Mouse (Mus musculus) A20 (cell line): Measurements from ENCODE around the gene Rgl2.

Experiments
- DNase-seq: peaks from one replicate; pipeline ENCODE4 v3.0.0-alpha.2; 2011; ENCODE audit warnings: low read depth, low spot score

Rgl2 gene

DNA sequence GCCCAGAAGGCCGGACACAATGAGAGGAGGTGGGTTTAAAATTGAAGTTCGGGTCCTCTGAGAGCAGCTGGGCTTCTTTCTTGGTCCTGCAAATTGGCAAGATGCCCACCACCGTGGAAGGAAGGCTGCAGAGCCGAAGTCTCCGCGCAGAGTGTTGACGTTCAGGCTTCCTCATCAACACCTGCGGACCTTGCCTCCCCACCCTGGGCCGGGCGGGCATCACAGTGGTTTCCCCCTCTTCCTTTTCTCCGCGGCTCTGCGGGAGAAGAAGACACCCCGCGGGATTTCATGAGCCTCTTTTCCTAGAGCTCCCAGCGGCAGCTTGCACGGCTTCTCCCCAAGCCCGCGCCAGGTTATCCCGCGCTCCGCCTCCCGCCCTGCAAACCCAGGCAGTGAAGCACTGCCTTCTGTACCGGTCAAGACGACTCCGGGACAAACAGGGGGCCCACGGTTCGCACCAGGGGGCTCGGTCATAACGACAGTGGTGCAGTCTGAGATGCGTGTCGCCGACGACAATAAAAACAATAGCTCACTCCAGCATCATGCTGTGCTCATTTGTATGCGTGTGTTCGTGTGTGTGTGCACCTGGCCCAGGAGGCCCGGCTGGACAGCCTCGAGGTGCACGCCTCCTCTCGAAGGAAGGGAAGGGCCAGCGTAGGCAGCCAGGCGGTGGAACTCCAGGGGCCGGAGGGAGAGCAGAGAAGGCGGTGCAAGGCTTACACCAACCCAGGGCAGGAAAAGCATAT is 20.8 kb upstream of the Rgl2 start:
- DNase-seq = peak; percentile 81

DNA sequence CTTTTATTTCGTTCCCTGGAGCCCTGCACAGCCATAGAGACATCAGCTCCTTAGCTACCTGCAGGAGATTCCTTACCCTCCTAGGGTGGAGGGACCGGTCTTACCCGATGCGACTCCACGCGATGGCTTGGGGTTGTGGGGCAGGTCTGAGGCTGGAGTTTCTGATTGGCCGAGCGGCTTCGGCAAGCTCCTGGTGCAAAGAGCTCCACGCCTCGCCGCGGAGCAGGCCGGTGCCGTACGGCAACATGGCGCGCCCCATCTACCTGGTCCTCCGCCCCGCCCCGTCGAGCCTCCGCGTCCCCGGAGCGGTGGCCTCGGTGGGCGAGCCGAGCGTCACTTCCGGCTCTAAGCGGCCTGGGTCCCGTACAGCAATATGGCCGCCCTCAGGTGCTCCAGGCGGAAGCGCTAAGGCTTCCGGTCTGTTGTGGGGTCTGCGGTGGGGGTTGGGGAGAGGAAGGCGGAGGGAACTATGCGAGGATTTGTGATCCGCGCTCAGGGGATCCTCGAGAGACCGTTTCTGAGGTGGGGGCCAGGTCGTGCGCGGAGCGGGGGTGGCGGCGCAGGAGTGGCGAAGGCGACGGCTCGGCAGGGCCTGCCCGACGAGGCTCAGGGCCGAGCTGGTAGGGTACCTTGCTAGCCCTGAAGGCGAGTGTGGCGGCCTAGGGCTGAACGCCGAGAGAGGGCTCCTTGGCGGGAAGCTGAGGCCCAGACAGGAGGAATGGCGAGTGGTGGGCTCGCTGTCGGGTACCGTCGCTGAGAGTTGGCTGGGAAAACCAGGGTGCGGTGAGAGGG is 20.1 kb upstream of the Rgl2 start, which contains the start of gene Daxx:
Daxx (plus strand) TSS at position 338 of the 792 bp plus-strand sequence.
- peak; percentile 100 for DNase-seq

DNA sequence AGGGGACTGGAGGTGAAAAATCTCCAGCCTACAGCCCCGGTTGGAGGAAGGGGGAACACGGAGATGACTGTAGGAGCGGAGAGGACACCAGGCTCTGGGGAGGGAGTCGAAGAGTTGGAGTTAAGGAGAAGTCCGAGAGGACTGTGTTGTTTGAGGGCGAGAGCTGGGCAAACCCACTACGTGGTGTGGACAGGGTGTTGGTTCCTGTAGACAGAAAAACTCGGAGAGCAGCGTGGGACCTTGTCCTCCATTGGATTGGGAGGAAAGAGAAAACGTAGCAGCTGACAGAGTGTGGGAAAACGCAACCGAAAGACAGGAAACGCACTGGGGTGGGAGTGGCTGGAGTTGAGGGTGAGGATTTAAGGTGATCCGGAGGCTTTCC is 19.5 kb upstream of the Rgl2 start:
- no peak for DNase-seq

DNA sequence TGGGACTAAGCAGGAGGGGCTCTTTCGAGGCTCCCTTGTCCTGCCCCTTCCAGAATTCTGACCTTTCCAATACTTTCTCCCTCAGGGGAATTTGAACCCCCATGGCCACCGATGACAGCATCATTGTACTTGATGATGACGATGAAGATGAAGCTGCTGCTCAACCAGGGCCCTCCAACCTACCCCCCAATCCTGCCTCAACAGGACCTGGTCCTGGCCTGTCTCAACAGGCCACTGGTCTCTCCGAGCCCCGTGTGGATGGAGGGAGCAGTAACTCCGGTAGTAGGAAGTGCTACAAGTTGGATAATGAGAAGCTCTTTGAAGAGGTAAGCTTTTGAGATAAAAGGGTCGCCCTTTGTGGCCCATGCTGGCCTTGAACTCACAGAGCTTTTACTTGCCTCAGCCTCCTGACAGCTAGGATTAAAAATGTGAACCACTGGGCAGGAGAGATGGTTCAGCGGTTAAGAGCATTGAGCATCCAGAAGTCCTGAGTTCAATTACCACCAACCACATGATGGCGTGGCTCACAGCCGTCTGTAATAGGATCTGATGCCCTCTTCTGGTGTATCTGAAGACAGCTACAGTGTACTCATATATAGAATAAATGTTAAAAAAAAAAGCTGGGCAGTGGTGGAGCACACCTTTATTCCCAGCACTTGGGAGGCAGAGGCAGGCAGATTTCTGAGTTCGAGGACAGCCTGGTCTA is 18.8 kb upstream of the Rgl2 start:
- DNase-seq = peak; percentile 74

DNA sequence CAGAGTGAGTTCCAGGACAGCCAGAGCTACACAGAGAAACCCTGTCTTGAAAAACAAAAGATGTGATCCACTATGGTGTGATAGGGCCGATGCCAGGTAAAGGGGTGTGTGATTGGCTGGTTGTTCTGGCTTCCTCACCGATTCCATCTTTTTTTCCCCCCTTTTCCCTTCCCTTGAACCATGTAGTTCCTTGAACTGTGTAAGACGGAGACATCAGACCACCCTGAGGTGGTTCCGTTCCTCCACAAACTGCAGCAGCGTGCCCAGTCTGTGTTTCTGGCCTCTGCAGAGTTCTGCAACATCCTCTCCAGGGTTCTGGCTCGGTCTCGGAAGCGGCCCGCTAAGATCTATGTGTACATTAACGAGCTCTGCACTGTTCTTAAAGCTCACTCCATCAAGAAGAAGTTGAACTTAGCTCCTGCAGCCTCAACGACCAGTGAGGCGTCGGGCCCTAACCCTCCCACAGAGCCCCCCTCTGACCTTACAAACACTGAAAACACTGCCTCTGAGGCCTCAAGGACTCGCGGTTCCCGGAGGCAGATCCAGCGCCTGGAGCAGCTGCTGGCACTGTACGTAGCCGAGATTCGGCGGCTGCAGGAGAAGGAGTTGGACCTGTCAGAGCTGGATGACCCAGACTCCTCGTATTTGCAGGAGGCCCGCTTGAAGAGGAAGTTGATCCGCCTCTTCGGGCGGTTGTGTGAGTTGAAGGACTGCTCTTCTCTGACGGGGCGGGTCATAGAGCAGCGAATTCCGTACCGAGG is 18.1 kb upstream of the Rgl2 start:
- DNase-seq = no peak

DNA sequence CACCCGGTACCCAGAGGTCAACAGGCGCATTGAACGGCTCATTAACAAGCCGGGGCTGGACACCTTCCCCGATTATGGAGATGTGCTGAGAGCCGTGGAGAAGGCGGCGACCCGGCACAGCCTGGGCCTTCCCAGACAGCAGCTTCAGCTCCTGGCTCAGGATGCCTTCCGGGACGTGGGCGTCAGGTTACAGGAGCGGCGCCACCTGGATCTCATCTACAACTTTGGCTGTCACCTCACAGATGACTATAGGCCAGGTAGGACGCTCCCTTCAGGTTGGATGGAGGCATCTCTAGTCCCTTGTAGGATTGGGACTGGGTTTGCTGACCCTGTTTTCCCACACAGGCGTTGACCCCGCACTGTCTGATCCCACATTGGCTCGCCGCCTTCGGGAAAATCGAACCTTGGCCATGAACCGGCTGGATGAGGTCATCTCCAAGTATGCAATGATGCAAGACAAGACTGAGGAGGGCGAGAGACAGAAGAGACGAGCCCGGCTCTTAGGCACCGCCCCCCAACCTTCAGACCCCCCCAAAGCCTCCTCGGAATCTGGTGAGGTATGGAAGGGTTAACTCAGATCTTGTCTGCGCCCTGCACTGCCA is 17.4 kb upstream of the Rgl2 start:
- no peak for DNase-seq

DNA sequence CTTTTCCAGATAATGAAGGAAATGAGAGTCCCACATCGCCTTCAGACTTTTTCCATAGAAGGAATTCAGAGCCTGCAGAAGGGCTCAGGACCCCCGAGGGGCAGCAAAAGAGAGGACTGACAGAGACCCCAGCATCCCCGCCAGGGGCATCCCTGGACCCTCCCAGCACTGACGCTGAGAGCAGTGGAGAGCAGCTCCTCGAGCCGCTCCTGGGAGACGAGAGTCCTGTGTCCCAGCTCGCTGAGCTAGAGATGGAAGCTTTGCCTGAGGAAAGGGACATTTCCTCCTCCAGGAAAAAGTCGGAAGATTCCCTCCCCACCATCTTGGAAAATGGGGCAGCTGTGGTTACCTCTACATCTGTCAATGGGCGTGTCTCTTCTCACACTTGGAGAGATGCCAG is 16.1 kb upstream of the Rgl2 start:
- DNase-seq = no peak

DNA sequence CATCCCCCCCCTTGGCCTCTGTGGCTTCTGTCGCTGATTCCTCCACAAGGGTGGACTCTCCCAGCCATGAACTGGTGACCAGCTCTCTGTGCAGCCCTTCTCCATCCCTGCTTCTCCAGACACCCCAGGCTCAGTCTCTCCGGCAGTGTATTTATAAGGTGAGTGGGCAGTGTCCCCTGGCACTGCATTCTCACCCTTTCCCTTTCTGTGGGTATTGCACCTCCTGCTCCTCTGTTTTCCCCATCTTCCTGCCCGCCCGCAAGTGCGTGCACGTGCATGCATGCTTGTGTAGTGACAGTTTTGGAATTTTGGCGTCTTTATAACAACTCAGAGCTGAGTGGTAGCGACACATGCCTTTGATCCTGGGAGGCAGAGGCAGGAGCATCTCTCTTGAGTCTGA is 15.4 kb upstream of the Rgl2 start:
- no peak for DNase-seq

DNA sequence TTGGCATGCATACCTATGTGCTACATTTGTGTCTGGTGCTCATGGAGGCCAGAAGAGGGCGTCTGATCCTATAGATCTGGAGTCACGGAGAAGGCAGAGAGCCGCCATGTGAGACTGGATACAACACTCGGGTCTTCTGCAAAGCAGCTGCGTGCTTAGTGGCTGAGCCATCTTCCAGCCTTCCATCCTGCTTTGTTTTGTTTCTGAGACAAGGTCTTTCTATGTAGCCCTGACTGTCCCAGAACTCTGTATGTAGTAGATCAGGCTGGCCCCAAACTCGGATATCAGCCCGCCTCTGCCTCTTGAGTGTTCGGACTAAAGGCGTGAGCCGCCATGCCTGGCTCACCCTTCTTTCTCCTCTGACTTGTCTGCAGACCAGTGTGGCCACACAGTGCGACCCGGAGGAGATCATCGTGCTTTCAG is 14.4 kb upstream of the Rgl2 start:
- no peak for DNase-seq

DNA sequence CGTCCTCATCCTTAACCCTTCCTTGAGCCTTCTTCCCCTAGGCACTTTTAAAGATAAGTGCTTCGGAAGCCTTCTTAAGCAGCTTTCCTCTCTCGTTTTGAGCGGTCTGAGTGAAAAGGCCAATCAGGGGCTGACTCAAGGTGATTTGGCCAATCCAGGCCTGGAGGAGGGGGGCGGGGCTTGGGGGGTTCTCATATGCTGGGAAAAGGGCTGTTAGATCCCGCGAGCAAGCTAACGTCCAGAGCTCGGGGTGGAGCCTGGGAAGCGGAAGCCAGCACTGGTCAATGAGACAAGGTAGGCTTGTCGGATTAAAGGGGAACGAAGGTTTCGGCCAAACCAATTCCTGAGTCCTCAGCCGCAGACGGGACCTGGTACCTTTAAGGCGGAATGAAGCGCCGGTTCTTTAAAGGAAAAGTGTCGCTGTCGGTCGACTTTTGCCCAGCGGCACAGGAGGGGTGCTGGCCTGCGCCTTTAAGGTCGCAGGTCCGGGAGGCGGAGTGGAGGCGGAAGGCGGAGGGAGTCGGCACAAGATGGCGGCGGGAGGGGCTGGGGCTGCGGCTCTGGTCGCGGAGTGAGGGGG is 13.6 kb upstream of the Rgl2 start, which contains the start of the genes Tapbp and Zbtb22:
Tapbp (plus strand) TSS at position 229 of the 580 bp plus-strand sequence.
Zbtb22 (plus strand) TSS at position 234 of the 580 bp plus-strand sequence.
- peak; percentile 98 for DNase-seq

DNA sequence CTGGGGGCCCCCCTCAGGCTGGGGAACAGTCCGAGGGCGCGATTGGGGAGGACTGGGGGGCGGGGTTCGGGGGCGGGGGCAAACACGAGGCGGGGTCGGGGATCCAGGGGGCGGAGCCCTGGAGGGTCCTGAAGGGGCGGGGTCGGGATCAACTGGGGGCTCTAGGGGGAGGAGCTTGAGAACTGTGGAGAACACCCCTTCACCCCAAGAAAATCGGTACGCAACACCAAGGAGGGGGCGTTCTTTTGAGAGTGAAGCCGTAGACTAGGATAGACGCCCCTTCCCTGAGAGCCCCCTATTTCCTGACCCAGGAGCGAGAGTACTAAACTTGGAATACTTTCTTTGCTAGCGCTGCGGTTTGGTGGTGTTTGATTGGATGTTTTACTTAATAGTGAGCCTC is 13.0 kb upstream of the Rgl2 start:
- DNase-seq = no peak

DNA sequence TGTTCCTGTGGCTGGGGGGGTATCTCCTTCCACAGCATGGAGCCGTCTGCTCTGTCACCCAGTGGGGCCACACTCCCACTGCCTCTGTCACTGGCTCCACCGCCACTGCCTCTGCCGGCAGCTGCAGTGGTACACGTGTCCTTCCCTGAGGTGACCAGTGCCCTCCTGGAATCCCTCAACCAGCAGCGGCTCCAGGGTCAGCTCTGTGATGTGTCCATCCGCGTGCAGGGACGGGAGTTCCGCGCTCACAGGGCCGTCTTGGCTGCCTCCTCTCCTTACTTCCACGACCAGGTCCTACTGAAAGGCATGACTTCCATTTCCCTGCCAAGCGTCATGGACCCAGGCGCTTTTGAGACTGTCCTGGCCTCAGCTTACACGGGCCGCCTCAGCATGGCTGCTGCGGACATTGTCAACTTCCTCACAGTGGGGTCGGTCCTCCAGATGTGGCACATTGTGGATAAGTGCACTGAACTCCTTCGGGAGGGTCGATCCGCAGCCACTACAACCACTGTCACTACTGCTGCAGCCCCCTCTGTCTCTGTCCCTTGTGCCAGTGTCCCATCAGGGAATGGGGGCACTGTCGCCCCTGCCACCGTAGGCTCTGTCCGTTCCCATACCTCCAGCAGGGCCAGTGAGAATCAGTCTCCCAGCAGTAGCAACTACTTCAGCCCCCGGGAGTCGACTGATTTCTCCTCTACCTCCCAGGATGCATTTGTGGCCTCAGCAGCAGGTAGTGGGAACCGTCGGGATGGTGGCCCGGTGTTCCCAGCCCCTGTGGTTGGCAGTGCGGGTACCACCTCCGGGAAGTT is 12.3 kb upstream of the Rgl2 start:
- DNase-seq = no peak

DNA sequence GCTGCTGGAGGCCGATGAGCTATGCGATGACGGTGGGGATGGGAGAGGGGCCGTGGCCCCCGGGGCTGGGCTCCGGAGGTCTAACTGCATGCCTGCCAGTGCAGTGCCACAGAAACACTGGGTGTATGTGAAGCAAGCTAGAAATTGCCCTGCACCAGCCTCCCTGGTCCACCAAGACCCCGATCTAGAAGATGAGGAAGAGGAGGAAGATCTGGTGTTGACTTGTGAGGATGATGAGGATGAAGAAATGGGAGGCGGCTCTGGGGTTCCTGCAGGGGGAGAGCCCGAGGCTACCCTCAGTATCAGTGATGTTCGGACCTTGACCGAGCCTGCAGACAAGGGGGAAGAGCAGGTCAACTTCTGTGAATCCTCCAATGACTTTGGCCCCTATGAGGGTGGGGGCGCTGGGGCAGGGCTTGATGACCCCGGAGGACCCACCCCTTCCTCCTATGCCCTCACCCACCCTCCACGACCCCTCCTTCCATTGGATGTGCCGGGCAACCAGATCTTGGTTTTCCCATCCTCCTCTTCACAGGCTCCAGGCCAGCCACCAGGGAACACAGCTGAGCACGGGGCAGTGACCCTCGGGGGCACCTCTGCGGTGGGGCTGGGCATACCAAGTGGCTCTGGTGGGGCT is 11.6 kb upstream of the Rgl2 start:
- no peak for DNase-seq

DNA sequence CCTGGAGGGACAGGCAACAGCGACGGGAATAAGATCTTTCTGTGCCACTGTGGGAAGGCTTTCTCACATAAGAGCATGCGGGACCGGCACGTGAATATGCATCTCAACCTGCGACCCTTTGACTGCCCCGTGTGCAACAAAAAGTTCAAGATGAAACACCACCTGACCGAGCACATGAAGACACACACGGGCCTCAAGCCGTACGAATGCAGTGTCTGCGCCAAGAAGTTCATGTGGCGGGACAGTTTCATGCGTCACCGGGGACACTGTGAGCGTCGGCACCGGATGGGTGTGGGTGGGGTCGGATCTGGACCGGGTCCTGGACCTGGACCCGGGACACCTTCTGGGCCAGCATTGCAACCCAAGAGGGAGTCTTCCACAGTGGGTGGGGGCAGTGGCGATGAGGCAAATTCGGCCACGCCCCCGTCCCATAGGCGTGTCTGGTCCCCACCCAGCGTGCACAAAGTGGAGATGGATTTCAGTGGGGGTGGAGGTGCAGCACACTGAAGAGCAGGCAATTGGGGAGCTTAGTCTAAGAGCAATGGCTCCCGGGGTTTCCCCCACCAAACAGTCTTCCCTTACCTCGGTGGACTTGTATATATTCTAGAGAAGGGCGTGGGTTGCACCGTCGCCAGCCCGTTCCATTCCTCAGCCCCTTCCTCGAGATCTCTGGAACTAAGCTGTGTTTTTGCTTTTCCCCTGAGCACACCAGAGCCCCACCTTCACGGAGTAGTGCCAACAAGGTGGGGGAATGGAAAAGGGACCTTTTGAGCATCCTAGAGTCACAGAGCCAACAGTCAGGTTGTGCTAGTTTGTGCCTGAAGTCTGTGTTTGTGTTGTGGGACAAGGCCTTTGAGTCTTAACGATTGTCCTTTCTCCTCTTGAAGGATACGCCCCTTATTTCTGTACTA is 10.8 kb upstream of the Rgl2 start:
- no peak for DNase-seq

DNA sequence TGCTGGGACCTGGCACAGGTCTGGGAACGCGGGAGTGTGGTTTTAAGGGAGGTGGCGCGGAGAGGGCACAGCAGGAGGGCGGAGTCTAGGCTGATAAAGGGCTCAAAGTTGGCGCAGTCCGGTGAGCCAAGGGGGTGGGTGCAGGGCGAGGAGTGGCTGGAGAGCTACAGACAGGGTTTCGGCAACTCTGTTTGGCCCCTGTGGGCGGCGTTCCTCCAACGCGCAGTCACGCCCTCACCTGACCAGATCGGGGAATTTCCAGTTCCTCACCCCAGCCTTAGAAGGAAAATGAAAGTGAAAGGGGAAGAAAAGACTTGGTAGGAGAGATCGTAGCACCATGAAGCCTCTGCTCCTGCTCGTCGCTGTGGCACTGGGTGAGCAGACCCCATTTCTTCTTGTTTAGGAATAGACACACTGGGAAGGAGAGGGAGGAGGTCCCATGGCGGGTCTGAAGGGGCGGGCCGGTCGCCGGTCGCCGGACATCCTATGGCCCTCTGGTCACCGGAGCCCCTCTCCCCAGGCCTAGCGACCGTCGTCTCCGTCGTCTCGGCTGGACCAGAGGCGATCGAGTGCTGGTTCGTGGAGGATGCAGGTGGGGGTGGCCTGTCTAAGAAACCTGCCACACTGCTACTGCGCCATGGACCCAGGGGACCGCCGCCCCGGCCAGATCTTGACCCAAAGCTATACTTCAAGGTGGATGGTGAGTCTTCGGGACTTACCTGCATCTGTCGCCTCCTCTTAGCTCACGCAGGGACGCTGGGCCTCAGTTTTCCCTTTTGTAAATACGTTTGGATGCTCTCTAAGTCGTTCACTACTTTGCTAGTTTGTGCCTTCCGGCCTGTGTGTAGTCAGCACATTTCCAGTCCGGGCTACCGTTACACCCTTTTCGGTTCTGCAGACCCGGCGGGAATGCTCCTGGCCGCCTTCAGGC is 9.7 kb upstream of the Rgl2 start:
- DNase-seq = peak; percentile 97

DNA sequence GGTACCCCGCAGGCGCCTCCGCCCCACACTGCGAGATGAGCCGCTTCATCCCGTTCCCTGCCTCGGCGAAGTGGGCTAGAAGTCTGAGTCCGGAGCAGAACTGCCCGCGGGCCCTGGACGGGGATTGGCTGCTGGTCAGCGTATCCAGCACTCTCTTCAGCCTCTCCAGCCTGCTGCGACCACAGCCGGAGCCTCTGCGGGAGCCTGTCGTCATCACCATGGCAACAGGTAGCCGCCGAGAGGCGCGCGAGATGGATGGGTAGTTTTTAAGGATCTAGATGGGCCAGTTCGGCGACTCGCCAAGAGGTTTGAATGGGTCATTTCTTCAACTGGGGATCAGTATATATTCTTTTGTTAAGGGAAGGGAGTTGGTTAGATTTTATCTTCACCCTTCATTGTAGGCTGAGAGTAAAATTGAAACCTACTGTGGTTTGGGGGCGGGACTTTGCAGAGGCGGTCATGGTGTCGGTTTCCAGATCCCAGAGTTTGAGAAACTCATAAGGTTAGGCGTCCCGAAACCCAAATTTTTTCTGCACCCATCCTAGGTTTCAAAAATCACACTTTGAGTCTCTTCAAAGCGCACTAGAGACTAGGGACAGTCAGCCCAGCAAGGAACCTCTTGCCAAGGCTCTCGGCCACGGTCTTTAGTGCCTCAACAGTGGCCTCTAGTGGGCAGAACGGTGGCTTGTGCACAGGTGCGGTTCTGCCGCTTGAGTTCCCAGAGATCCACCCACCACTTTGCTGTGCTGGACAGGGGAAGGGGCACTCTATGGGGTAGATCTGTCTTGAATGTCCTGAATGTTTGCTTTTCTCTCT is 8.9 kb upstream of the Rgl2 start:
- DNase-seq = peak; percentile 93
